Mouse (Mus musculus): ENCODE data around the gene Tank.

Tank gene

DNA sequence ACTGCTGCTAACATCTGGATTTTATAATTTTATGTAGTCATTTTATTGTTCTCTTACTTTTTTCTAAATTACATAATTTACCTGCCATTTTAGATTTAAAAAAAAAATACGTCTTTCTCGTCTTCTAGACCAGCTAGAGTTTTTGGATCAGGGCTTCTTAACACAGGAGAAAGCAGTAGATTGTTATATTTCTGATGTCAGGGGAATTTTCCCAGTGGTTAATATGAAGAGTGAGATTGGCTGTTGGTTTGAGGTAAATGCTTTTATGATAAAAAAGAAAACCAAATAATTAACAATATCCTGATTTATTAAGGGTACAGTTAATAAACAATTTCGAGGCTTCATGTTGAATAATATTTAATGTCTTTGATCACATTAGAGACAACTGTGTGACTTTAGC lies 1.7 kb downstream of the Tank start:
- DNase-seq (ENCODE audit: low spot score in 2 of 2) = no peak

DNA sequence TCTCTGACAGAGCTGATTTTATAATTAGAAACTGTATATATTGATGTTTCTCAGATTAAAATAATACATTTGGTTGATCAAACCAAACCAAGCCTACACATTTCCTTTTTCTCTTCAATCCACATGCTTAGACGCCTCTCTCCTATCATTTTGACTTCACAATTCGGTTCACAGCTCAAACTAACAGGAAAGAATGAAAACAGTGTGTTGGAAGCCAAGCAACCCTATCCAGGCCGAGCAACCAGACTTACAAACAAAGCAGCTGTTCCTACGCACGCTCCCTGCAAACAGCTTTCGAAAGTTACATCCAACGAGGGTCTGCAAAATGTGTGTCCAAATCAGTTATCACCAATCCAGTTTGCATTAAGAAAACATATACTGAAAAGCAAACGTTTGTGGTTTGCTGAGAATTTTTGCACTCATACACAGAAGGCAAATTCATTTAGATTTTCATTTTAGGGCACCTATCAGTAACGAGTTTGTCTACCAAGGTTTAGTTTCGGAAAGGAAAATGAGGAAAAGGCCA lies 2.2 kb downstream of the Tank start:
- DNase-seq (ENCODE audit: low spot score in 2 of 2) = no peak

DNA sequence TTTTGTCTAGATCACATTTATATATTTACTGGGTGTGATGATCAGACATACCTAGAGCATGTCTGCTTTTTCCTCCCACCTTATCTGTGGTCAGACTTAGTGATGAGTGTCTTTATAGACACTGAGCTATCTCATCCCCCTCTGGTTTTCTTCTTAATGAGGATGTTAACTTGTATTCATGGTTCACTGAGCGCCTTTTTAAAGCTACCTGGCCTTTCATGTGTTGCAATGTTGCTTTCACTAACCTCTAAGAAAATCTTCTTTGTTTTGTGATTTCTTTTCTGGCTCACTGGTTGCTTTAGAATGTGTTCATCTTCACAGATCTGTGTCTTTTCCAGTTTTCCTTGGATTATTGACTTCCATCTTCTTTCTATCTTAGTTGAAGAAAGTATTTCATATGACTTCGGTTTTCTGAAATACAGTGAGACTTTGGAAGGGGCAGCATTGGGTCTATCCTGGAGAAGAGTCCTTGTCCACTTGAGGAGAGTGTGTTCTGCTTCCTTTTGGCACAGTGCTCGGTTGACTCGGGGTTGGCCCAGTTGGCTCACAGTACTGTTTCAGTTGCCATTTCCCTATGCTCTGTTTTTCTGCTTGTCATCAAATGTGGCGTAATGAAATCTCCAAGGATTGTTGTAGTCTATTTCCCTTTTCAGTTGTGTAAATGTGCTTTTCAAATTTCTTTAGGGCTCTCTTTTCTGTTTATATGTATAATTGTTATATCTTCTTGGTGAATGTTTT lies 4.4 kb downstream of the Tank start:
- DNase-seq (ENCODE audit: low spot score in 2 of 2) = no peak

DNA sequence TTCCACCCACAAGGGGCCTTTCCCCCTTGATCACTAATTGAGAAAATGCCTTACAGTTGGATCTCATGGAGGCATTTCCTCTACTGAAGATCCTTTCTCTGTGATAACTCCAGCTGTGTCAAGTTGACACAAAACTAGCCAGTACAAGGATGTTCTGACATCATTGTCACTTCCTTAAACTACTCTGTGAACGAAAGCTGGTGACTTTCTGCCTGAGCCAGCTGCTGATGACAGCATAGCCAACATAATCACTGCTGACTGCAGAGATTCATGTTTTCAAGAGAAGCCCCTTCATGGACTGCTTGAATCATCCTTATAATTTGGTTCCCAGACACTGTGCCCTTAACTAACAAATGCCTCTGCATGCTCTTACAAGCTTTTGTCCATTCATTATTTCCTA lies 7.1 kb downstream of the Tank start:
- DNase-seq (ENCODE audit: low spot score in 2 of 2) = no peak

DNA sequence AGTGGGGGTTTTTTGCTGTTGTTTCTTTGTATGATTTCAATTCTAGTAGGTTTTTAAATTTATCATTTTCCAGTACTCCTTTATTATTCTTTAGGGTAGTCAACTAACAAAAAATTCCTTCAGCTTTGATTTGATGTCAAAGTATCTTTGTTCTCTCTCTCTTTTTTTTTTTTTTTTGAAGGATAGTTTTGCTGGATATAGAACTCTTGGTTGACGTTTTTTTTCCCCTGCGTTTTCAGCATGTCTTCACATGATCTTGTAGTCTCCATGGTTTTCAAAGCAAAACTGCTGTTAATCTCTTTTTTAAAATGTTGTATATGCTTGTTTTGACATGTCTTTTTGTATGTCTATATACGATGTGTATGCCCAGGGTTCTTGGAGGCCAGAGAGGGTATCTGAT lies 7.8 kb downstream of the Tank start:
- DNase-seq (ENCODE audit: low spot score in 2 of 2) = no peak

DNA sequence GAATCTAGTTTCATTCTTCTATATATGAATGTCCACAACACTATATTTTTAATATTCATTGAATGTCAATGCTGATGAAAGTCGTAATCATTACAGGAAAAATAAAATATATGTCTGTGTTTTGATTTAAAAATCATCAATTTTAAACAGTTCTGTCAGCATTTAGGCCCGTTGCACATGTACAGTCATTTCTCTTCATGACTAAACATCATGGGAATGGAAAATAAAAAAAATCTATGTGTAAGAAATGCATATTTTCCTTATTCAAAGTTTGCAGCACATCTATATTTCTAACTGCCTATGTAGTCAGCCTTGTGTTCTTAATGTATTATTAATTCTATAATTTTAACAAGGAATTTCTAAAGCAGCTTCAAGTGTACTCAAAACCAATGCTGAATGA lies 12.4 kb downstream of the Tank start:
- no peak for DNase-seq (ENCODE audit: low spot score in 2 of 2)

DNA sequence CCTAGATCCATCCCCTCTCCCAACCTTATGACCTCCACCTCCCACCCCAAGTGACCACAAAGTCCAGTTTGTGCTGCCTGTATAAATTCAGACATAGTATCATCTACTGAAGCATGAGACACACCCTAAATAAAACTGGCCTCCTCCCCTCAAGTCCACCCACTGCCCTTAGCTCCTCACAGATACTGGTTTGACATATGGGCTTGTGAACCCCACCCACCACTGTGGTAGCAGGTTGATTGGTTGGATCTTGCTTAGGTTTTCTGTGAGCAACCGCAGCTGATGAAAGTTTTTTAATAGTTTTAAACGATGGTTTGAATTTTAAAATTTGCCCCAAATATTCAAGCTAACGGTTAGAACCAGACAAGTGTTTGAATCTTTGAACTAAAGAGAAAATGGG lies 13.7 kb downstream of the Tank start:
- no peak for DNase-seq (ENCODE audit: low spot score in 2 of 2)

DNA sequence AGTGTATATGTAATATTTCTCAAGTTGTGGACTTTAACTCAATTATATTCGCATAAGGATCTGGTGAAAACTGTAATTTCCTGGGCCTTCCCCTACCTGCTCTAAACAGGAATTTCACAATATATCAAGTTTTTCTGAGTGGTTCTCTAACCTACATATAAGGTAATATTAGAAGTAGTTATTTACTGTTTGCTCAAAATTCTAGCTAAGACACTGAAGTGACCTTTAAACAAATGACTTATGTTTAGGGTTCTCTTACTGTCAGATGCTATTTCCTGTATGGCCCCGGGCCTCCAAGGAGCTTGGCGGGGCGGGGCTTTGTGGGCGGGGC lies 14.3 kb downstream of the Tank start:
- DNase-seq (ENCODE audit: low spot score in 2 of 2) = no peak

DNA sequence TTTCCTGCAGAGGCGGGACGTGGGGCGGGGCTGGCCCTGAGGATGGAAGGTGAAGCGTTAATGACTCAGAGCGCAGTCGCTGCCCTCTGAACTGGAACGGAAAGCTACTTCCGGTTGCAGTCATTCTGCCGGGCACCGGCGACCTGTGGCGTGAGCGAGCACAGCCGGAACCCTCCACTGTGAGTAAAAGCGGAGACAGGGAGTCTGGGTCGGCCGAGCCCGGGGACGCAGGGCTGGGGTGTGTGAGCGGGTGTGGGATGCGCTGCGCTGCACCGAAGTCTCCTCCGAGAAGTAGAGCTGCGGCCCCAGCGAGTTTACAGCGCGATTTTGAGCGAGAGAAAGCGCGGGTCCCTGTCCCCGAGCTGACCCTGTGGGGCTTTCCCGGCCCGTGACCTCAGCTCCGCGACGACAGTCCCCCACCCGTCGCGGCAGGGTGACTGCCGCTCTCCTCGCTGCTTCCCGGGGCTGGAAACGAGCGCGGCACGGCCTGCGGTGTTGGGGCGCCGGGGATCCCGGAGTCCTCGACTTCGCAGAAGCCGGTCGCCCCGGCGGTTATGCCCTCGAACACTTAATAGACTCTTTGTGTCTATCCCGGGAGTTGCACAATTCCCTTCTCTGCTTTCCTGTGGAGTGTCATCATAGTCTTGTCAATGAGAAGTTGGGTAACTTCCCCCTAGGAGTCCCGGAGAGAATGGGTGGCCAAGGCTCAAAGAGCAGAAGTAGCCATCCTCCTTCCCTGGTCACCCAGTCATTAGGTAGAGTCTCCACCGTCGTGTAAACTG lies 14.8 kb downstream of the Tank start:
- peak; percentile 79 to 83 for DNase-seq (ENCODE audit: low spot score in 2 of 2)

DNA sequence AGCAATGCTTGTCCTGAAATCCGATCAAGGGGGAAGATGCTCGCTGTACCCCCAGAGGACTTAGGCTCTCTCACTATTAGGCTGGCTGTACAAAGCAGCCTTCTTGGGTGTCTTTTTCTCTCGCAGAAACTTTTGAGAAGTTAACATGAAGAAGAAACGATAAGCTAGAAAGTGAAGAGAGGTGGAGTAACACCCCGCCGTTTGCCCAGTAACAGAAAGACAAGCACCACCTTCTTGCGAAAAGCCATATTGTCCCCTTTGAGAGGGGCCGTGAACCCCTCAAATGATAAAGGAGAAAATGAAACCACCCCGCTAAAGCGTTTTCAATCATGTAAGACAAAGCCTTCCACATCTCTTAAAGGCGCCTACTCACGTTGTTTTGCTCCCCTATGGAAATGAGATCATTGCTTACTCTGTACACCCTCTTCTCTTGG lies 15.5 kb downstream of the Tank start:
- DNase-seq (ENCODE audit: low spot score in 2 of 2) = no peak

DNA sequence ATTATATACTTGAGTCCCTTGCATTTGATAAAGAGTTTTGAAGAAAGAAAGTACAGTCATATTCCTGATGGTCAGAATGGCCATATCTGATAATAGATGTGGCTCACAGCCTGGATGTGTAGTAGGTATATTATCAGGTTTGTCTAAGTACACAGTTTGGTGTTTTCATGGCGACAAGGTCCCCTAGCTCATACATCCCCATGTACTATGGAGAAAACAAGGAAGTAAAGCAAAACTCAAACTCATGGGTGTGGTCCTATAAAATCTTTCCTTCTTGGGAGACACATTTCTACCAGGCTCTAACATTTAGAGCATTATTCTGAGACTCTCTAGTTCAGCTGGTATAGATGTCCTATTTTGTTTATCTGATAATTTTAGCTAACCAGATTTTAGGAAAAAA lies 21.3 kb downstream of the Tank start:
- DNase-seq (ENCODE audit: low spot score in 2 of 2) = no peak

DNA sequence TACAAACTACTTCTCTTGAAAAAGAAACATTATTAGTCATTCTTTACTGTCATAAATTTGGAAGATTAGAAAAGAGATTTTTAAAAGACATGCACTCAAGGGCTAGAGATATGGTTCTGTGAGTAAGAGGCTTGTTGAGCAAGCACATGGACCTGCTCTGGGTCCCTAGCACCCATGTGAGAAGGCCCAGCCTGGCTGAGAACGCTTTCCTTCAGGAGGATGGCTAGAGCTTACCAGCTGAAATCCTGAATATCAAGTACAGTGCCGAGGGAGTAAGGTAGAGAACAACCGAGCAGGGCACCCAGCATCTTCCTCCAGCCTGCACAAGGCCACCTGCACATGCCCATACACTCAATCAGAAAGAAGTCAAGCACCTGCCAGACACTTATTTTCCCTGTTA lies 25.1 kb downstream of the Tank start:
- DNase-seq (ENCODE audit: low spot score in 2 of 2) = no peak

DNA sequence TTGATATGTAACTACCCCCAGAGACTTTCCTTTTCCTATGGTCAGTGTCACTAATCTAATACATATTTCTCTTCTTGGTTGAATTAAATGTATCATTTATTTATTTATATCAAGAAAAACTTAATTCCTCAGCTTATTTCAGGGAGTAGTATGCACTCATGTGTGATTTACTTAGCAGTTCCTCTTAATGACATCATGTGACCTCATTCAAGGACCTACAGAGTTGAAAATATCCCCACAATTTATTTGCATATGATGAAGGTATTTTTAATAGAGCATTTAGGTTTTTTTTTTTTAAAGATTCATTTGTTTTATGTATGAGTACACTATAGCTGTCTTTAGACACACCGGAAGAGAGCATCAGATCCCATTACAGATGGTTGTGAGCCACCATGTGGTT lies 28.6 kb downstream of the Tank start:
- DNase-seq (ENCODE audit: low spot score in 2 of 2) = no peak

DNA sequence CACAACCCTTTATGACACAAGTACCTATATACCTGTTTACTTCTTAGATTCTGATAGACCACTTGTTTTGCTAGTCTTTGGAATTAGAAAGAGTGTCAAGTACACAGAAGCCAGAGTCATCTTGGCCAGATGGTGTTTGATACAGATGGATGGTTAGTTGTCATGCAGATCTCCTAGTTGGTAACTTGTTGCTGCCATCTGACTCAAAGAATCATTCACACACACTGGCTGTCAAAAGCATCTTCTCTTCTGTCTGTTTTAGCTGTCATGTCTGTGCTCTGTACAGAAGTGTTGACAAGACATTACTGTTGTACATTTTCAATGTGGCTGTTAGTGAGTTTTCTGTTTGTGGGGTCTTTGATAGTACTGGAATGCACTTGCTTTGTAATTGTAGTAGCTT lies 45.6 kb downstream of the Tank start:
- no peak for DNase-seq (ENCODE audit: low spot score in 2 of 2)

DNA sequence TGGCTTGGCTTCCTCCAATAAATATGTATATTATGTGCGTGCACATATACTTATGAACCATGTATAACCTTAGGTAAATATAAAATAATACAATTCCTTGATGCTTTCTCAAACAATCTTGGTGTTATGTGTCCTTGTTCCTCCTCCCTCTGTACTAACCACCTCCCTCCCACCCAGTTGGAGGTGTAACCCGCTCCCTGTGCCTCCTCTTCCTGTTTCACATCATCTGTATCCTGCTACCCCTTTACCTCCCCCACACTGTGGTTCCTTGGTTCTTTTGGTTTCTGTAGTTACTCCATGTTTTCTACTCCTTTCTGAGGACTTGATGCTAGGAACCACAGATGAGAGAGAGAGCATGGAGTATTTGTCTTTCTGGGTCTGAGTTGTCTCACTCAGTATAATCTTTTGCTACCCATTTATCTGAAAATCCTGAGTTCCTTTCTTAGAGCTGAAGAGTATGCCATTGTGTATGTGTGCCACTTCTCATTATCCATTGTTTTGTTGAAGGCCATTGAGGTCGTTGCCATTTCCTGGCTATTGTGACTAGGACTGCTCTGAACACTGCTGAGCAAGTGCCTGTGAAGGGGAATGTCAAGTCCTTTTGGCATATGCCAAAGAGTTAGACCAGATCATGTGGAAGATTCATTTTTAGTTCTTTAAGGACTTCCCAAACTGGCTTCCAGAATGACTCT lies 52.6 kb downstream of the Tank start:
- no peak for DNase-seq (ENCODE audit: low spot score in 2 of 2)

DNA sequence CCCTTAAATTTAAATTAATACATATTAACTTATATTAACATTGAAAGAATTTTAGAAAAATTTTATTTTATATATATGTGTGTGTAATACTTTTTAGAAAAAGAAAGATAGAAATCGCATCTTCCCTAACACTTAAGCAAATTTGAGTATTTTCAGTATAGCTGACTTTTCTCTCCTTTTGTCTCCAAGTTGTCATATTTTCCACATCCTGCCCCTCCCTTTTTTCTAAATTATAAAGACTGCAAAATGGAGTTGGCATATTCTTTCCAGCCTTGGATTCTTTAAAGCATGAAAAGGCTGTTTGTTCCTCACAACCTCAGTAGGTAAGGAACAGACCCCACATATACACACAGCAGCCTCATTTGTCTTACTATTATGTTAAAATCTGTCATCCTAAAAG lies 56.7 kb downstream of the Tank start:
- DNase-seq (ENCODE audit: low spot score in 2 of 2) = no peak

DNA sequence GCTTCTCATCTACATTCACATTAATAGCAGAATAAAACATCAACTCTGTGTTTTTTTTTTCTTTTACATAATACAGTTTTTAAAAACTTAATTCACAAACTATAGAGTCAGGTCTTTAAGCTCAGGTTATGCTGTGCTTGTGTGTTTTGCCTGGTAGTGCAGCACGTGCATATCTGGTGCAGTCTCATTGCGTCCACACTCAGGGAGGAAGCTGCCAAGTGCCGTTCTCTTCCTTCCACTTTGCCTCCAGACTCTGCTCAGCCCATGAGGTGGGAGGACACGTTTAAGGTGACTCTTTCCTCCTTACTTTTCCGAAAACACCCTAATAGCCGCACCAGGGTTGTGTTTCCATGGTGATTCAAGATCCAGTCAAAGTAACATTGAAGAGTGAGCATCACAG lies 59.8 kb downstream of the Tank start:
- no peak for DNase-seq (ENCODE audit: low spot score in 2 of 2)

DNA sequence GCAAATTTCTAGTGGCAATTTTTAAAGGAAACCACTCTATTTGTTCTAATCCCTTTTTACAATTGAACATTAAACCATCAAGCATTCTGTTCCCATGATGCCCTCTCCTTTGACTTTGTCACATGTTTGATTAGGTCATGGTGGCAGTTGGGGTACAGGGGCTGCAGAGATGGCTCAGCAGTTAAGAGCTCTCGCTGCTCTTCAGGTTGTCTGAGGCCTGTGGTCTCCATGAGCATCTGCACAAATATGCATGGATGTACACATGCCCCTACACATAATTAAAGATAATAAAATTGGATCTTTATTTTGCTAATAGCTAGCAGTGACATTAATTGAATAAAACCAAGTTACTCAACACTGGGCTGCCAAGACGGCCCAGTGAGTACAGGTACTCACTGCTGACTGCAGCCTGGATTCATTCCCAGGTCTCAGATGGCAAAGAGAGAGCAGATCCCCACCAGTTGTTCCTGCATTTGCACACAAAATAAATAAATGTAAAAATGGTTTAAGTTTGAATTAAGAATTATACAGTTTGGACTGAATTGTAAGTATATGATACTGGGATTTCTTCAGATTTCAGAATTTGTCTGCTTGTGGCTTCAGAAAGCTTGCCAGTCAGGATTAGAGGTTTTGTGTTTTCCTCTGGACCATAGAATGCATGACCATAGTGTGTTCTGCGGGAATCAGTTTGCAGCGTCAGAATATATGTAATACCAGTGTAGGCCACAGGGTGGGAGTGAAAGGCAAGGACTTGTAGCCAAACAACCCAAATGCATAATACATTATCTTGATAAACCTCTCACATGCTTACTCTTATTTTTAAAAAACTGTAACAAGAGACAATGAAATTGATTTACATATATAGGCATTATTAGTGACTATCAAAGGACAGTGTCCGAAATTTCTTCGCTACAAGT lies 64.3 kb downstream of the Tank start:
- DNase-seq (ENCODE audit: low spot score in 2 of 2) = peak in 1 of 2 experiments; percentile 64

DNA sequence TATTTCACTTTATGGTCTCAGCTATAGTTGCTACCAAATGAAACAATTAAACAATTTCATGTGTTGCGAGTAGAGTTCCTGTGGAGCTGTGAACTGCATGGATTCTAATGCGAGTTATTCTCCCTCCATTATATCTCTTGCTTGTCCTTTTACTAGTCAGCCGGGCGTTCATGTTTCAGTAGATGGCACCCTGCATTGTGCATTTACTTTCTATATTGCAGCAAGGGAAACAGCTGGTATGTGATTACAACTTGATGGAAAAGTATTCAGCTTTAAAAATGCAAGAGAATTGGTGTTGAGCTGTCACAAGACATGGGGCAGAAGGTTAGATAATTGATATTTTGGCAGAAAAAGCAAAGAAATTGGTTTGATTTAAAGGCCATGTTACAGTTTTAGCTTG lies 72.8 kb downstream of the Tank start:
- no peak for DNase-seq (ENCODE audit: low spot score in 2 of 2)

DNA sequence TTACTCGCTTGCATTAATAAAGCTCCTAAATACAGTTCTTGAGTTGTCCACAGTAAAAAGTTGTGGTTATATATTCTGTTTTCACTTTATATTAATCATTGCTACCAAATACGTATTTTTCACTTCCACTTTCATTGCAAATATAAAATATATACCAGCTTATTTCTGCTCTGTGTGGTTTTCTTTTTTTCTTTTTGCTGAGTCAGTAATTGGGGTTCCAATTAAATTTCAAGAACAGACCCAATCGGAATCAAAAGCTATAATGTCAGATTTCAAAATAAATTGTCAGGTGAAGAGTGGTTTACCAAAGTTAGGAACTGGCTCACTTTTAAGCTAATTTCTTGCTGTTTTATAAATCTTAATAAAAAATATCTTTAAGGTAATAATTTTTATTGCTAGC lies 73.3 kb downstream of the Tank start:
- DNase-seq (ENCODE audit: low spot score in 2 of 2) = no peak

DNA sequence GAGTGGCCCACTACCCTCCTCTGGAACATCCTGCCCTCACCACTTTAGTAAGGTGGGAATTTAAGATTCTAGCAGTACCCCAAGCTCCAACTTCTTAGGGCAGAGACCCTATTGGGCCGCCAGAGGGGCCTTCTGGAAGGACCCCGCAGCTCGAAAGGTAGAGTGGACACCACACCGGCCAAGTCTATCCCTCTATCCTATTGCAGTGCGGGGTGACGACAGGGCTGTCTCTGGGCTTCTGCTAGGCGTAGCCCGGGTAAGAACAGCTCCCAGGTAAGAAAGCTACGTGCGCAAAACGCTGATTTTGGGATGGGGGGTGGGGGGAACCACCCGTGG lies 76.6 kb downstream of the Tank start:
- no peak for DNase-seq (ENCODE audit: low spot score in 2 of 2)
